Mouse (Mus musculus) left cerebral cortex, postnatal 4 days (tissue): ENCODE measurements around the gene Tlr8. TPM values are rescaled to one million over a fixed set of nuclear protein-coding genes. Genes with fewer than 3 reads are reported as not detected.
A peak's percentile ranks its signal among the peaks of the same experiment; 100 is the strongest.

Source experiments
- DNase-seq: peaks from one replicate; pipeline ENCODE4 v3.0.0-alpha.2; 2022
- intact Hi-C: fragments of 180-260 bp; cut with DNase I; formaldehyde crosslinking; loops from one replicate; pipeline ENCODE4 v1.15.1; 2025
- total RNA-seq, 2 experiments: library from RNA; stranded (reverse); gene quantifications; 2 replicates each; pipeline ENCODE4 v1.2.3; 2021

Tlr8 gene
- total RNA-seq, 2 experiments from 2014 or later, result 0.20 to 0.38 TPM

GRCm38 (mm10) chrX:167207741-167208505 lies 56.2 kb downstream of the Tlr8 start:
- intact Hi-C loops, result loop anchor here (10.0 kb wide), 2 partner anchors 403 to 543 kb away; no protein-coding TSS in a partner anchor
- DNase-seq, result peak; percentile 46

GRCm38 (mm10) chrX:167205813-167206520 lies 58.2 kb downstream of the Tlr8 start:
- peak; percentile 3 for DNase-seq

DNA sequence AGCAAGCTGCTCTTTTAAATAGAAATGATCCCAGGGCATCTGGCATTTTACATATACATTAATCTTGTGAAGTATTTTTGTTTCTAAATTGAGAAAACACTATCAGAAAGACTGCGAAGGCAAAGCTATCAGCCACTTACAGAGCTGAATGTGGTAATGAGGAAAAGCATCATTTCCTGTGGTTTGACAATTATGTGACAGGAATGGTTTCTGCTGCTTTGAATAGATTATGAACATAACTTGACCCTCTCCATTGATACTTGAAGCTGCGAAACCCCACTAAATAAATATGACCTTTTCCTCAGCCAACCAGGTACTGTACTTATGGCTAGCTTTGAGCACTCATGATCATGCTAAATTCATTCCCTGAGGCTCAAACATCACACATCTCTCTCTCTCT lies 62.8 kb downstream of the Tlr8 start:
- DNase-seq, result no peak
- intact Hi-C loops, result loop anchor here (10.0 kb wide), 2 partner anchors 397 to 537 kb away; no protein-coding TSS in a partner anchor

More at GRCm38 (mm10) chrX:167205813-167206520, 58.2 kb downstream of the Tlr8 start:
- intact Hi-C loops, result loop anchor here (10.0 kb wide), 2 partner anchors 401 to 541 kb away; no protein-coding TSS in a partner anchor

DNA sequence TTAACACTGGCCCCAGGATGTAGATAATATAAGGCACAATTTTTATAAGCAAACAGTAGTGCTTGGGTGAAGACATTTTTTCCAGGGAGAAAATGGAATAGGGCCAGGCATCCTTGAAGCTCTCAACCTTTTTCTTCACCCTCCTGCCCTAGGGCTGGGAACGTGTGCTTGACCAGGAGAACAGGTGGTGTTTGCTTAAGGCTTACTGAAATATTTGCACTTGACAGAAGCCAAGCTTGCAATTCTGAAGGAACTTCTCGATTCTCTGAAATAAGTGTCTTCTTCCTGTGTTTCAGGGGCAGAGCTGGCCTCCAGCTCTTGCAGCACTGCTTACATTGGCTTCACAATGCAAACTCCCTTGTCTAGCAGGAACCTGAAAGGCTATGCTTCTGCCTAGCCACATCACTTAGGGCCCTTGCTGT lies 68.9 kb downstream of the Tlr8 start:
- no peak for DNase-seq
- intact Hi-C loops, result no loop called here

Other genes starting within 250 kb of the Tlr8 start
- gene Tmsb4x, start 55.0 kb downstream of the Tlr8 start, total RNA-seq, result 1,000 to 10,000 TPM; 1,755 to 1,817 TPM
- 1 to 10 TPM; 1.0 to 1.6 TPM for gene Tlr7, start 66.2 kb upstream of the Tlr8 start, total RNA-seq
- 10 to 100 TPM; 20.5 to 22.9 TPM for gene Prps2, start 118.4 kb upstream of the Tlr8 start, total RNA-seq